Mouse (Mus musculus): Measurements from ENCODE around the gene Fam208b.
"Not testable (repeated sequence)": the region's sequence is repeated elsewhere in the genome, so short reads cannot be mapped to it uniquely, and the experiment has no call there.

The Fam208b gene

DNA sequence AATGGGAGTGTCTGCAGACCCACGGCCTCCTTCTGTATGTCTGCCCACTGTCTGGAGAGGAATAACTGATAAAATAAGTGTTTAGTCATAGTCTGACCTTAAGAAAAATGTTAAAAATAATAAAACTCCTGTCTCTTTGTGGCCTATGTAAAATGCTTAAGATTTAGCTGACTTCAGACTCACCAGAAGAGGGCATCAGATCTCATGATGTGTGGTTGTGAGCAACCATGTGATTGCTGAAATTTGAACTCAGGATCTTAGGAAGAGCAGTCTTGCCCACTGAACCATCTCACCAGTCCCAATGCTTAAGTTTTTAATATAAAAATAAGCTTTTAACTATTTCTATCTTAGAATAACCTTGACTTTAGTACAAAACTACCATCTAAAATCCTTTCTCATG is 47.8 kb downstream of the Fam208b start:
- DNase-seq = no peak

DNA sequence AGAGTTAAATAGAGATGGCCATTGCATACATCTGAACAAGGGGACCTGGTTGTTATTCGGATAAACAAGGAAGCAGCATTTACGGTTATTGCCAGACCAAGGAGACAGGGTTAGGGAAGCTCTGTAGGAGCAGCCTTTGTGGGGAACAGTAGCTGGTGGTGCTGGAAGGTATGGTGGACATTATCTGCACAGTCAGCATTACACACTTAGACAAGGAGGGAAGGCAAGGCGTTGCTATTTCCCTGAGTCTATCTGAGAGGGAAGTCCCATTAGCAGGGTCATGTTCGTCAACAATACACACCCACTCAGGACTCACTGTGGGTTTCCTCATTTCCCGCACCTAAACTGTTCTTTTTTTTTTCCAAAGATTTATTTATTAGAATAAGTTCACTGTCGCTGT is 63.1 kb downstream of the Fam208b start:
- no peak for DNase-seq

DNA sequence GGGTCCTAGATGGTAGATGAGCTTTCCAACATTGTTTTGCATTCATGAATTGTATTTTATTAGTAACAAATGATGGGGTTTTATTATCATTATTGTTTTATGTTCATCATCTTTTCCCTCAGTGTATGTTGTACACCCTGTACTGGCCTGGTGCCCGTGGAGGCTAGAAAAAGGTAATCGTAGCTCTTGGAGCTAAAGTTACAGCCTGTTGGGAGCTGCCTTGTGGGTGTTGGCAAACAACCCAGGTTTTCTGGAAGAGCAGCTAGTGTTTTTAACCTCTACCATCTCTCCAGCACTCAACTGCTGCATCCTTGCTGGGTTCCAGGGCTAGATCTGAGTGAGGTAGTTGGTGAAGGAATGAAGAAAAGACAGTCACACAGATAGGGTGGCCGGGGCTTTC is 63.5 kb downstream of the Fam208b start:
- no peak for DNase-seq

DNA sequence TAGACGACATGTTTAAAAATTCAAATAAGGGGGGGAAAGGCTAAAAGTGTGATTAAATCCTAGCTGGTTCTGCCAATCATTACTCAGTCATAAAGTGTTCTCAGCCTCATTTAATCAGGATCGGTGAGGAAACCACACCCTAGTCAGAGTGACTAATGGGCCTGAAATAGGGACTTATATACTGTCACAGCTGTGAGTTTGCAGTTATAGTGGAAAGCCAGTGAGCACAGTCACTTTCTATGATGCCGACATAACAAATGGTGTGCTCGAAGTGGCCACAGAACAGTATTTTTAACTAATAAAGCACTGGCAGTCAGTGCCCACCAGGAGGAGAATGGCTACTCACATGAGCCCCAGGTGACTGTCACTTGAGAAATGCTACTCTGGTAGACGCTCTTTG is 66.0 kb downstream of the Fam208b start:
- no peak for DNase-seq

DNA sequence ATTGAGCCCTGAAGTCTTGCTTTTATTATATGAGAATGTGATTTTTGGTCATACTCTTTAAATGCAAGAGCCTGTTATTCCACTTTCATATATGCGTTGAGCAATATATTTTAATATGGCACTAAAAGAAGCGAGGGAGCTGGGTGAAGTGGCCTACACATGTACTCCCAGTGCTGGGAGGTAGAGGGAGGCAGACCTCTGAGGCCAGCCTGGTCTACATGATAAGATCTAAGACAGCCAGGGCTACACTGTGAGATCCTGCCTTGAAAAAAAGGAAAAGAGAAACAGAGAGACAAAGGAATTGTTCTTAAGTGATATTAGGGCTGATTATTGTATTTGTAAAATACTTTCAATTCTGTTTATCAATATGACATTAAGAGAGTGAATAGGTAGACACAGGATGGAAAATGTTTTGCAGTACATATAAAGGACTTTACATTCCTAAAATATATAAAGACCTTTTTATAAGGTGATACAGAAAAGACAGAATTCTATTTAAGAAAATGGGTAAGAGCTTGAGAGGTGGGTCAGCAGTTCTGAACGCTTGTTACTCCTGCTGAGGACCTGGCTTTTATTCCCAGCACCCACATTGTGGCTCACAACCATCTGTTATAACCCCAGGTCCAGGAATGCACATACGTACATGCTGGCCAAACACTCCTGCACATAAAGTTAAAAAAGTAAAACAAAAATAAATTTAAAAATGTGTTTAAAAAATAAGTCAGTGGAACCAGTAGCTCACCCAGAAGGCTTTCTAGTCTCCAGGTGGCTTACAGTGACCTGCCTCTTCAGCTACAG is 66.6 kb downstream of the Fam208b start:
- no peak for DNase-seq

DNA sequence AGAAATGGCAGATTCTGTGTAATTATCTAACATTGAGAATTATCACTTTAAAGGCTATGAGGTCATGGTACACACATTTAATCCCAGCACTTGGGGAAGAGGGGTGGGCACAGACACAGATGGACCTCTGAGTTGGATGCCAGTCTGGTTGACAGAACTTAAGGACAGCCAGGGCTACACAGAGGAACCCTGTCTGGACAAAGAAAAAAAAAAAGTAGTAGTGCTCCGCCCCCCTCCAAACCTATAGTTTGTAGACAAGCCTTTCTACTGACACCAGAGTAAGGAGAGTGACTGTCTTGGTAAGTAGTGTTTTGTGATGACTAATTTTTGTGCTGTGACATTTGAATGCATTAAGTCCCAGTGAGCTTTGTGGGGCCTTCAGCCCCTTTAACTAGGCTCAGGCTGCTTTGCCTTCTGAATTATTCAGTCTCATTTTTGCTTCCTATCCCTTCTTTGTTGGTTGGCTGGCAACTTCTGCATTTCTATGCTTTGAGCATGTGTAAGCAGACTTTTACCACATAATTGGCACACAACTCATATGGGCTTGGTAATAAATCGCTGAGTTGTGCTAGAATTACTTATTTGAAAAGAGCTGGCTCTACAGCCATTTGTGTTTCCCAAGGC is 69.6 kb downstream of the Fam208b start:
- DNase-seq = no peak

DNA sequence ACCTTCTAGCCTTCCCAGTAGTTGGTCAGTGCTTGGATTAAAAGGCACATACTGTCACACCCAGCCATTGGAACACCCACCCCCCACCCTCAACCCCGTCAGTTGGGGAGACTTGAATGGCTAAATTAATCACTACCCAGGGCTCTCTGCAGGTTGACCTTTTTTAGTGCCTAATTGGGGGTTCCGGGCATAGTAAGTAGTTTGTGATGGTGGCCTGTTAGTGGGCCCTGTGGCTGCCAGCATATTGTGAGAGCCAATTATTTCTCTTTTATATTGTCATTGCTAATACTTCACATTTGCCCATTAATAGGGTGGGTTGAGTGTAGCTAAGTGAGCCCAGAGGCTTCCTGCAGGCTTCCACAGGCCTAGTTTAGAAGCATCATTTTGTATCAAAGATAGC is 70.7 kb downstream of the Fam208b start:
- no peak for DNase-seq

DNA sequence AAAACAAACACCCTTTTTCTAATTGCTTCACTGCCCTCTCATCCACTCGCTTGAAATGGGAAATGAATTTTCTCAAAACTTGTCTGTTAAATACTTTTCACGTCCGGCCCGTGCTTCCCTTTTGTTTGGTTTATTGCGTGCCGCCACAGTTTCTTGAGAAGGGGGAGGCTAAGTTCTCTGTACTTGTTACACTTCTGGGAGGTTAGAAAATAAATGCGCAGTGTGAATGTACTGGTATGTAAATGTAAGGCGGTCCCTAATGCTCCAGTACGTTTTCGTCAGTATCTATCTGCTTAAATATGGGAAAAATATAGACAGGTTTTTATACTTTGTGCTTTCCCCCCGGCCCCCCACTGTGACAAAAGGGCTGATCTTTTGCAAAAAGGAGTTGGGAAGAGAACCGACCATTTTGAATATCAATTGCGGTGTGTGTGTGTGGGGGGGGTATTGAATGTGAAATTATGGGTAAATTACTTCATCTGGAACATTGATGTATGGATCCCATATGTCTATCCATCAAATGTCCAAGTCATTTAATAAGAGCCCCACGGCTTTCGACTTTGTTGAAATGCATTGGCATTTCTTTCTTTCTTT is 71.8 kb downstream of the Fam208b start:
- DNase-seq = no peak

DNA sequence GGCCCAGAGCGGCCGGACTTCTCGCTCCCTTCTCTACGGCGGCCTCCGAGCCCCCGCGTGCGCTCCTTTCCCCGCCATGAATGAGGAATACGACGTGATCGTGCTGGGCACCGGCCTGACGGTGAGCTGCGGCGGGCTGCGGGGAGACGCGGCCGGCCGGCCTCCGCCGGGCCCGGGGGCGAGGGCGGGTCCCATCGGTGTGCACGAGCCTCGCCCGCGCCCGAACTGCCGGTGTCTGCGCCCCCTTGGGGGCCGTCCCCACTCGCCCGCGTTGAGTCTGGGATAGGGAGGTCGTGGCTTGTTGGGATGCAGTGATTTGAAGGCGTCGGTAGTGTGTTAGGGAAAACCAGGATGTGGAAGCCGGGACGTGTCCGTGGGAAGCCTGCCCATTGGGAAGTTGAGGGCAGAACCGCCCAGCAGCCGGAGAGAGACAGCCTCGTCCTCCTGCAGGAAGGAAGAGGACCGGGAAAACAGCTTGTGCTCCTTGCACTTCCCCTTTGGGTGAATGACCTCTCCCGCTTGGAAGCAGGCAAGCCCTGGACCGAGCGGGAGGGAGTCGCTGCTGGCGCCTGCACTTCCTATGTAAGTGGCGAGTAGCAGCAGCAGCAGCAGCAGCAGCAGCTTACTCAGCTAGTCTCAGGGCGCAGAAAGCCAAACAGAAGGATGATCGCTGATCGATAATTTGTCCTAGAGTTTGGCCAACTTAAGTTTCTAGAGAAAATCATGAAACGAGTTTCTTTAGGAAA is 72.5 kb downstream of the Fam208b start:
- peak; percentile 91 for DNase-seq

DNA sequence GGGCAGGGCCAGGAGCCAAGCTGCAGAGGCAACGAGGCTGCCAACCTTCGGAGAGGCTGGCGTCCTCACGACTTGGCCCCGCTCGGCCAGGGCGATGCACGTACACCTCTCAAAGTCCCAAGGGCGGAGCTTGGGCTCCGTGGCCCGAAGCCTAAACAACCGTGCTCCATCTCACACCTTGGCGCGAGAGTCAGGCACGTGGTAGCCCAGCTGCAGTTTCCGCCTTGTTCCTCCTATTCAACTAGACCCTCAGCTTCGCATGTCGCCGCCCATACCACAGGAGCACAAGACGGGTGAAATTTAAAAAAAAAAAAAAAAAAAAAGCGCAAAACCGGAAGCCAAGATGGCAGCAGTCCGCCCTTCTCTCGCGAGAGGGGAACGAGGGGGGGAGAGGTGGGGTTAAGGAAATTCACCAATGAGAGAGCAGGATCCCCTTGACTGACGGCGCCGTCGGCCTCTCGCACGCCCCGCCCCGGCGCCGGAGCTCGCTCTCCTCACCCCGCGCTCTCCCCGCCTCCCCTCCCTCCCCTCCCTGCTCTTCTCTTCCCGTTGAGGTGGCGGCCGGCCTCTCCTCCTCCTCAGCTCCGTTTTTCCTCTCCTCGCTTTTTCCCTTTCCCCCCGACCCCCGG is 73.2 kb downstream of the Fam208b start, which contains the start of gene Gdi2:
Gene Gdi2, plus strand, starts transcription at position 470 of the 629 bp plus-strand sequence.
- peak; percentile 98 for DNase-seq

DNA sequence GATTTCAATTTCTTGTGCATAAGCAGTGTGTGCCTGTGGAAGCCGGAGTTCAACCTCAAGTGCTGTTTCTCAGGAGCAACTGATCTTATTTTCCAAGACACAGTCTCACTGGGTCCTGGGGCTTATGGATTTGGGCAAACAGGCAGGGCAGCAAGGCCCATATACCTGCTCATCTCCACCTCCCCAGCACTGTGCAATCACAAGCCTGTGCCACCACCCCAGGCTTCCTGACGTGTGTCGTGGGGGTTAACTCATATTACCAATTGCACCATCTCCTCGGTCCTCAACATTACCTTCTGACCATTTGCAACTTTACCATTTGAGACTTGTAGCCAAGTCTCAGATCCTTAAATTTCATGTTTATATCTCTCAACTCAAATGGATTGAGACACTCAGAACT is 76.8 kb downstream of the Fam208b start:
- DNase-seq = no peak

DNA sequence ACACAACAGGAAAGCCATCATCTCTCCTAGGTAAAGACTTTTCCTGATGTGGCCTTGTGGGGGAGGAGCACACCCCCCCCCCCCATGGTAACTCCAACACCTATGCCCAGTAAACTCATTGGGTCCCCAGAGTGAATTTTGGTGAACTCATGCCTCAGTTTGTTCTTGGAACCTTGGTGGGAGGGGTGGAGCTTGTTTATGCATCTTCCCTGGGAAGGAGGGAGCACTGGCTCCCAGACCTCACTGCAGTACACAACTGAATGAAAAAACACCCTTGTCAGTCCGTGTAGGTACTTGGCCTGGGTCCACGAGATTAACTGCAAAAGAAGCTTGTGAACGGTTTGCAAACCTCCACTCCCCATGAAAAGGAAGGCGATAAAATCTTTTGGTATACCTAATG is 78.5 kb downstream of the Fam208b start:
- DNase-seq = no peak

DNA sequence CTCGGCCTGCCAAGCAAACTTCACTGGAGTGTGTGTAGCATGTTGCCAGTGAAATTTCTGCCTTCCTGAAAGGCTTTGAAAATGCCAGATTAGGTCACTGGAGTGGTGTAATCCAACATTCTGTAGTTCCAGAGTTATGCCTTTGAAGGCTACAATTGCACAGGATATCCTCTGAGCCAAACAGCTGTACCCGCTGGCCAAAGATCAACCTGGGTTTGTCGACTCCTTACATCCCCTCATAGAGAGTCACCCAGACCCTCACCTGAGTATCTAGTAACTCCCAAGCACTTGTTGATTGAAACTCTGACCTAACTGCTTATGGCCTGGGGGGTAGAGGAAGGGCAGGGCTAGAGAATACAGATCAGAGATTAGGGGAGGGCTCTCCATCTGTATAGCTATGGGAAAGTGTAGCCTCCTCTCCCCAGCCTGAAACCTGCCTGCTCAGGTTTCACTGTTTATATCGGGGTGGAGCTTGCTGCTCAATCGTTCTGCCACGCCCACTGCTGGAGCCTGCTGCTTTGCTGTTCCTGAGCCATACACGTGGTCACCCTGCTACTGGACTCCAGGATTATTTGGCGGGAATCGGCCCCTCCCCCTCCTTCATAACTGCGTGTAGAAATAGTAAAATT is 79.1 kb downstream of the Fam208b start:
- DNase-seq = no peak

DNA sequence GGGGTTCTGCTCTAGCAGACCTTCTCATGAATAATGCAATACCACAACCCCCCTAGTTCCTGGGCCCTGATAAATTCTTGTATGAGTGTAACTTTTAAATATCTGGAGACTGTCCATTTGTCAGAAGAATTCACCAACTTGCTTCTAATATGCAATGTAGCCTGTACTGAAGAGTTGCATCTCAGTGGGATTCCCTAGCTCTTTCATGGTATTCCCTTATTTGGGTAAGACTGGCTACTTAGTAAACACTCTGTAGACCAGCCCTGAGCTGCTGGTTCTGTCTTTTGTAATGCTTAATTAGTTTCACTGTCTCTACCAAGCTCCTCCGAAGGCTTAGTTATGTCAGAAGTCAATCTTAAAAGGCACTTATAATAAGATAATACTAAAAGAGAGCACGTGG is 79.7 kb downstream of the Fam208b start:
- DNase-seq = not testable (repeated sequence)

DNA sequence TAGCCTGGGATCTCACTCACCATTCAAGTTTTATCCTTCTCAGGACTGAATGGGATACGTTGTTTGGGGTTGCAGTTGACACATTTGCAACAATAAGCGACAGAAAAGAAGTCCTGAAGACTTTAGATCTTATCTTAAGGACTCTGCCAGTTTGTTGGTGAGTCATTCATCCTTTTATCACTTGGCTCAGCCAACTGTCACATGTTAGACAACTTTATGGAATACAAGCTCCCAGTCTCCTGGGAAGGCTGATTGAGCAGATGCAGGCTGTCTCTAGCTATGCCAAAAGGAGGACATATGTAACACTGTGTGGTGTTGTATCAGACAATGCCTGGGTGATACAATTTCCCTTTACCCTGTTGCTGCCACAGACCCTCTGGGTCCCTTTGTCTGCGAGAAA is 80.5 kb downstream of the Fam208b start:
- no peak for DNase-seq

DNA sequence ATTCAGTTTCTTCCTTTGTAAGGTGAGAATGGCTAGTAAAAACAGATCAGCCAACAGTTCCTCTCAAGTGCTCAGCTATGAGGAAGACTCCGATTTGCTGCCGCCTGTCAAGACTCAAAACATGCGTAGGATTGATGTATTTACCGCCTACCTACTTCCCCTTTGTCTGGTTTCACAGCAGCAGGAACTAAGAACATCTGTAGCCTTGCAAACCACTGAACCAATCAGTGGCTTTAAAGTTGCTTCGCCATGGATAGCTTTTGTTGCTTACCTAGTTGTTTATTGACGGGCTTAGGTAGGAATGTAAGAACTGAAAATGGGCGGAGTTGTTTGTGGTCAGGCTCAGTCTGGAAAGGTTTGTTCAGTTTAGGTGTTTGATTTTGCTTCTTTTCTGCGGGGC is 84.6 kb downstream of the Fam208b start:
- DNase-seq = no peak

DNA sequence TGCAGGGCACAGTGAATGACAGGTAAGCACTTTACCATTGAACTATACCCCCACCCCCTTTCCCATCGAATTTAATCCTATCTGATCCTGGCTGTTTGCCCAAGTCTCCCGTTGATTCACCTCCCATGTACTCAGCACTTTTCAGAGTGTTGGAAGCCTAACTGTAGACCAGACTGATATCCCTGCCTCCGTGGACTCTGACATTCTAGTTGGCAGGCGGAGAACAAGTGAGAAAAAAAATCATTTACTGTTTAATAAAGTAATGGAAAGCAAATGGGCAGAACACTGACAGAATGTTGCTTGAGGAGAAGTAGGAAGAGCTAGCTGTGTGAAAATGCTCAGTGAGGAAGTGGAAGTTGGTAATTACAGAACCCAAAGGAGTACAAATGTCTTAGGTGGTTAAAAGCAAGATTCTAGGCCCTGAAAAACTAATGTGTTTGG is 85.3 kb downstream of the Fam208b start:
- no peak for DNase-seq

DNA sequence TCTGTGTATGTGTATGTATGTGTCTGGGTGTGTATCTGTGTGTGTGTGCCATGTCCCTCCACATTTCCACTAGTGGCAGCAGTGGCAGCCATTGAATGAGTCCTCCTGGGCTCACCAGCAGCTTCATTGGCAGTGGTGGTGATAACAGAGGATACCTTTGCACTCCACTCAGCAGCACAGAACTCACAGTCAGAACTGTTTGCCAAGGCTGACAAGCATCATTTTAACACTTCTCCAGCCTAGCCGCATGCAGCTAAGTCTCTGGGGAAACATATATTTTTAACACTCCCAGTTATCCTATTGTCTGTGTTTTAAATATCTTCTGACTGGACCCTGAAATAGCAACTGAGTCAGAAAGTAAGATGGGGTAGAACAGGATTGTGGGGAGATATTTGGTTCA is 87.0 kb downstream of the Fam208b start:
- no peak for DNase-seq

DNA sequence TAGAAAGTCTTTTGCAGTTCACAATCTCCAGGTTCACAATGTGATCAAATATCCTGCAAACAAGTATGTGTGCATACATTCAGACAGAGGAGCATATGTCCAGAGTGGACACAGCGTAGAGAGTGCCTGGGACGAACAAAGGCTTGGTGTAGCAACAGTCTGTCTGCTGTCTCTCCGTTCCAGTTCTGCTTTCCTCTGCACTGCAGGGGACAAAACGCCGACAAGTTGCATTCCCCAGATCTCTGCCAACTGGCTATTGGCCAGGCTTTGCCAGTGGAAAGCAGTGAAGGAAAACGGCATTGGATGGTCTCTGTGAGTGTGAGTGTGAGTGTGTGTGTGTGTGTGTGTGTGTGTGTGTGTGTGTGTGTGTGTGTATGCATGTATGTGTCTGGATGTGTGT is 87.4 kb downstream of the Fam208b start:
- DNase-seq = peak; percentile 51

DNA sequence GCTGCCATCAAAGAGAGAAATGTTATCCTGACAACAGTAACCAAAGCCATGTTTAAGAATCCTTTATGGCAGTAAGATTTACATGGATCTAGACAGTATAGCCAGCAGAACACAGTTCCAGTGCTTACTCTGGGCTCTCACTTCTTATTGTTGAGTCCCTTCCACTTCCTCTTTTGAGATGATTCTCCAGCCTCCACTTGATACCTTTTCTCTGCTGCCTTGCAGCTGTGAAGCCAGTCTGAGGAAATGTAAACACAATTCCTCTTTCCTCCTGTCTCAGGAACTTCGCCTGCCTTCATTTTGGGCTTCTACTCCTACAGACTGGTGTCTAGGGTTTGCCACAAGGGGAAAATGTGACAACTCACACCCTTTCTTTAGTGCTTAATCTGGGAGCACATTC is 90.9 kb downstream of the Fam208b start:
- DNase-seq = not testable (repeated sequence)

DNA sequence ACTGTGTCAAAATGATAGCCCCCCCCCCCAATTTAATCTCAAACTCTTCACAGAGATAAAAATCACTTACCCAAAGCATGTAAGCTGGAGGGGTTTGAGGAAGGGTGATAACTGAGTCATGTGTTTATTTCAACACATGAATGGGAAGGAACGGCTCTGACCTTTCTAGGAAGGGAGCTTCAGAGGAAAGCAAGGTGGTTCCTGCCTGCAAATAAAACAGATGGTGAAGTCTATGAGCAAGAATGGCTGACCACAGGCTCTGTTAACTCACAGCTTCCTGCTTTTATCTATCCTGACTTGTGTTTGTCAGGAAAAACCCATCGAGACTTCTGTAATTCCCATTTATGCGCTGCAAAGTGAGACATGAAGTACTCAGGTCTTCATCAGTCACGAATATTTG is 91.6 kb downstream of the Fam208b start:
- not testable (repeated sequence) for DNase-seq

All from lung, postnatal 10 days (tissue).